Mouse (Mus musculus): ENCODE data around the gene Tgfbr3l.
A peak's percentile ranks its signal among the peaks of the same experiment; 100 is the strongest.

- peak; percentile 43; the same call in 1 of the 2 replicates for TF ChIP-seq POLR2A (IDR thresholded peaks at IDR 0.05; ENCODE audit: extremely low read depth, insufficient read depth, low read length)
- no peak for TF ChIP-seq CTCF (IDR thresholded peaks at IDR 0.05; ENCODE audit: extremely low read depth, insufficient read depth, low read length)
Measured at GRCm38 (mm10) chr8:4252934-4253841, 5.2 kb downstream of the Tgfbr3l start, which contains the start of gene Snapc2.
